Mouse (Mus musculus) macrophage (primary cell): ENCODE results near the gene Dnmbp. TPM values are rescaled to one million over a fixed set of nuclear protein-coding genes. Genes with fewer than 3 reads are reported as not detected.

Source experiments
- H3K27ac ChIP-seq: fragments of 350-480 bp; formaldehyde crosslinking; 2 replicates; pipeline ENCODE4 v1.9.0; 2021
- H3K36me3 ChIP-seq: fragments of 350-480 bp; formaldehyde crosslinking; 2 replicates; pipeline ENCODE4 v1.9.0; 2021; ENCODE audit errors: inconsistent target
- H3K4me3 ChIP-seq: fragments of 350-480 bp; formaldehyde crosslinking; 2 replicates; pipeline ENCODE4 v1.9.0; 2021; ENCODE audit errors: inconsistent target
- H3K79me2 ChIP-seq: fragments of 350-480 bp; formaldehyde crosslinking; 2 replicates; pipeline ENCODE4 v1.9.0; 2021; ENCODE audit errors: inconsistent target
- WGBS: methylation state at CpG from one replicate; pipeline ENCODE4 v1.1.7; 2026; ENCODE audit warnings: inconsistent platforms; ENCODE audit not compliant: missing documents; 5-methylcytosine and 5-hydroxymethylcytosine counted together
- polyA plus RNA-seq: library from polyadenylated mRNA; stranded (reverse); fragments of 250-400 nt; gene quantifications from 3 replicates; pipeline ENCODE4 v1.2.4, GENCODE M21; 2018; ENCODE audit warnings: inconsistent platforms

Dnmbp gene
- polyA plus RNA-seq, 1 experiment from 2014 or later, result 13.6 TPM

DNA sequence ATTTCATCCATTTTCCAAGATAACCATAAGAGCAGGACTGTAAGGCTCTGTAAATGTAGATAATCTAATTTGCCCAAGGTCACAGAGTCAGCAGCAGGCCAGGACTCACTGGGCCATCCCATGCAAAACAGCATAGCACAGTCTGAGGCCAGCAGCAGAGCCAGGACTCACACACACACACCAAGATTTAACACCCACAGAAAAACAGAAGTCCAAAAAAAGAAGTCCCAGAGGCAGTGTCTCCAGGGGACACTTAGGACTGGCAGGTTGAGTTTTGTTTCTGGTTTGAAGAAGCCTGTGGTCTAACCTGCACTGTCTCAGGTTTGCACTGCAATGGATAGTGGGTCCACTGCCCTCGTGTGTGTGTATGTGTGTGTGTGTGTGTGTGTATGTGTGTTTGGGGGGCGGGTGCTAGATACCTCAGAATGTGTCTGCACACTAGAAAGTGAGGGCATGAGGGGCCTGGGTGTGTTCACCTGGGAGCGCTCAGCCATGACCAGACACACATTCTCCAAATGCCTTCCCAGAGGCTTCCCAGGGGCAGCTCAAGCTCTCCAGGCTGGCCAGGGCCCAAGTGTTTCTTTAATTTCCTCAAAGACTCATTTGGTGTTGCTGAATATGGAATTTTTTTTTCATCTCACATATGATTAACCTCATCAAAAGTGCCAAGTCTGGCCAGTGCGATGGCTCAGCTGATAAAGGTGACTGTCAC lies 27.1 kb downstream of the Dnmbp start:
- H3K27ac ChIP-seq, result peak overlapping the region; percentile 4; the same call in 1 of the 2 replicates

GRCm38 (mm10) chr19:43906492-43906891 lies 33.5 kb downstream of the Dnmbp start:
- 96% methylated on average over 7 of the region's 7 CpGs for WGBS

More for the DNA sequence above, 27.1 kb downstream of the Dnmbp start:
- H3K4me3 ChIP-seq, result no peak overlapping the region
- H3K36me3 ChIP-seq, result peaks cover 35% of the 10 kb centered on the region
- 73% methylated on average over 4 of the region's 4 CpGs for WGBS
- peaks cover 7% of the 10 kb centered on the region; the same call in 1 of the 2 replicates for H3K79me2 ChIP-seq

GRCm38 (mm10) chr19:43905985-43906384 lies 34.0 kb downstream of the Dnmbp start:
- Histone ChIP-seq H3K4me3 (no peak overlapping the region), H3K27ac (no peak overlapping the region)

More at GRCm38 (mm10) chr19:43906492-43906891, 33.5 kb downstream of the Dnmbp start:
- Histone ChIP-seq H3K4me3 (no peak overlapping the region), H3K36me3 (peaks cover 46% of the 10 kb centered on the region), H3K27ac (no peak overlapping the region), H3K79me2 (no peaks in the 10 kb centered on the region)

GRCm38 (mm10) chr19:43905136-43905535 lies 34.9 kb downstream of the Dnmbp start:
- Histone ChIP-seq H3K4me3 (no peak overlapping the region), H3K36me3 (peaks cover 43% of the 10 kb centered on the region), H3K27ac (no peak overlapping the region), H3K79me2 (no peaks in the 10 kb centered on the region)
- WGBS, result 91% methylated on average over 8 of the region's 8 CpGs

More at GRCm38 (mm10) chr19:43905985-43906384, 34.0 kb downstream of the Dnmbp start:
- Histone ChIP-seq H3K79me2 (no peaks in the 10 kb centered on the region), H3K36me3 (peaks cover 46% of the 10 kb centered on the region)
- 65% methylated on average over 5 of the region's 5 CpGs for WGBS

GRCm38 (mm10) chr19:43904327-43904726 lies 35.7 kb downstream of the Dnmbp start:
- Histone ChIP-seq H3K36me3 (peaks cover 35% of the 10 kb centered on the region), H3K27ac (no peak overlapping the region), H3K4me3 (no peak overlapping the region), H3K79me2 (no peaks in the 10 kb centered on the region)
- 96% methylated on average over 11 of the region's 11 CpGs for WGBS

GRCm38 (mm10) chr19:43902887-43903286 lies 37.1 kb downstream of the Dnmbp start:
- Histone ChIP-seq H3K4me3 (no peak overlapping the region), H3K36me3 (peaks cover 26% of the 10 kb centered on the region), H3K79me2 (peaks cover 4% of the 10 kb centered on the region; the same call in 1 of the 2 replicates), H3K27ac (no peak overlapping the region)
- 98% methylated on average over 12 of the region's 12 CpGs for WGBS

- Histone ChIP-seq H3K4me3 (no peak overlapping the region), H3K36me3 (peaks cover 25% of the 10 kb centered on the region), H3K27ac (no peak overlapping the region), H3K79me2 (peaks cover 21% of the 10 kb centered on the region; the same call in 1 of the 2 replicates)
- 93% methylated on average over 9 of the region's 9 CpGs for WGBS
These were observed 39.3 kb downstream of the Dnmbp start for GRCm38 (mm10) chr19:43900690-43901089.

DNA sequence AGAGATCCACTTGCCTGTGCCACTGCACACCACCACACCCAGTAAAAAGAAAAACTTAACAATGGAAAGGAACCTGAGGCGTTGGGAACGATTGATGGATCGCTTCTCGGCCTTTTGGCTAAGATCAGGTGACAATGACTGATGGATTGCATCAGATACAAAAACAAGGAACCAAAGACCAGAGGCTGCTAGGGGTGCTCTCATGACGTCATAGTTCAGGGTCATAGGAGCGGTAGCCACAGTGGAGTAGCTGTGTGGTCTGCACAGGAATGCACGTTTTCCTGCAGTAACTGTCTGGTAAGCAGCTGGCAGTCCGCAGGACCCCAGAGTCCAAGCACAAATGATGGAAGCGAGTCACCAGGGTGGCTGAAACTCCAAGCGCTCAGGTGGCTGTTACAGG lies 41.4 kb downstream of the Dnmbp start:
- Histone ChIP-seq H3K27ac (peak overlapping the region; percentile 57), H3K36me3 (peaks cover 25% of the 10 kb centered on the region), H3K4me3 (no peak overlapping the region), H3K79me2 (peaks cover 21% of the 10 kb centered on the region; the same call in 1 of the 2 replicates)
- 48% methylated on average over 10 of the region's 10 CpGs for WGBS

- Histone ChIP-seq H3K4me3 (no peak overlapping the region), H3K79me2 (peaks cover 21% of the 10 kb centered on the region; the same call in 1 of the 2 replicates), H3K36me3 (peaks cover 10% of the 10 kb centered on the region; the same call in 1 of the 2 replicates), H3K27ac (peak overlapping the region; percentile 8; the same call in 1 of the 2 replicates)
- 90% methylated on average over 14 of the region's 14 CpGs for WGBS
These were observed 43.5 kb downstream of the Dnmbp start for GRCm38 (mm10) chr19:43896441-43896840.

DNA sequence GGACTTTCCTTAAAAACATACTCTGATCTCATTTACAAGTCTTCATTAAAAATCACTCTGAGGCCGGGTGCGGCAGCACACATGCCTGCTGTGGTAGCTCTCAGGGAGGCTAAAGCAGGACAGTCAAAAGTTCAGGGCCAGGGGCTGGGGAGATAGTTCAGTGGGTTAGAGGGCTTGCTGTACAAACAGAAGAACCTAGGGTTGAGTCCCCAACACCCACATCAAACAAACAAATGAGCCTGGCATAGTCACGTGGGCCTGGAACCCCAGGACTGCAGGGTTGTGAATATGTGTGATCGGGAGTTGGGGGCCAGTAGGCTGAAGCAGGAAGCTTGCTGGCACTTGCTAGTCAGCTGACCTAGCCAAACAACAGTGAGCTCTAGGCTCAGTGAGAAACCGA lies 44.0 kb downstream of the Dnmbp start:
- Histone ChIP-seq H3K79me2 (peaks cover 21% of the 10 kb centered on the region; the same call in 1 of the 2 replicates), H3K4me3 (no peak overlapping the region), H3K27ac (peak overlapping the region; percentile 8; the same call in 1 of the 2 replicates), H3K36me3 (peaks cover 5% of the 10 kb centered on the region; the same call in 1 of the 2 replicates)
- 96% methylated on average over 5 of the region's 5 CpGs for WGBS

GRCm38 (mm10) chr19:43894821-43895220 lies 45.2 kb downstream of the Dnmbp start:
- no peak overlapping the region for H3K27ac ChIP-seq
- H3K36me3 ChIP-seq, result no peaks in the 10 kb centered on the region; the same call in 1 of the 2 replicates
- WGBS, result 91% methylated on average over 9 of the region's 9 CpGs
- no peak overlapping the region for H3K4me3 ChIP-seq
- peaks cover 21% of the 10 kb centered on the region; the same call in 1 of the 2 replicates for H3K79me2 ChIP-seq

- no peaks in the 10 kb centered on the region for H3K36me3 ChIP-seq
- no peak overlapping the region for H3K4me3 ChIP-seq
- peaks cover 21% of the 10 kb centered on the region; the same call in 1 of the 2 replicates for H3K79me2 ChIP-seq
- no peak overlapping the region for H3K27ac ChIP-seq
- 94% methylated on average over 7 of the region's 7 CpGs for WGBS
These were observed 45.9 kb downstream of the Dnmbp start for GRCm38 (mm10) chr19:43894070-43894469.

GRCm38 (mm10) chr19:43890487-43890886 lies 49.5 kb downstream of the Dnmbp start:
- Histone ChIP-seq H3K79me2 (no peaks in the 10 kb centered on the region), H3K4me3 (no peak overlapping the region), H3K36me3 (no peaks in the 10 kb centered on the region), H3K27ac (no peak overlapping the region)
- 88% methylated on average over 5 of the region's 5 CpGs for WGBS

GRCm38 (mm10) chr19:43887725-43888124 lies 52.3 kb downstream of the Dnmbp start:
- H3K4me3 ChIP-seq, result no peak overlapping the region
- WGBS, result 96% methylated on average over 2 of the region's 2 CpGs
- H3K27ac ChIP-seq, result no peak overlapping the region
- H3K79me2 ChIP-seq, result no peaks in the 10 kb centered on the region; the same call in 1 of the 2 replicates
- H3K36me3 ChIP-seq, result no peaks in the 10 kb centered on the region

DNA sequence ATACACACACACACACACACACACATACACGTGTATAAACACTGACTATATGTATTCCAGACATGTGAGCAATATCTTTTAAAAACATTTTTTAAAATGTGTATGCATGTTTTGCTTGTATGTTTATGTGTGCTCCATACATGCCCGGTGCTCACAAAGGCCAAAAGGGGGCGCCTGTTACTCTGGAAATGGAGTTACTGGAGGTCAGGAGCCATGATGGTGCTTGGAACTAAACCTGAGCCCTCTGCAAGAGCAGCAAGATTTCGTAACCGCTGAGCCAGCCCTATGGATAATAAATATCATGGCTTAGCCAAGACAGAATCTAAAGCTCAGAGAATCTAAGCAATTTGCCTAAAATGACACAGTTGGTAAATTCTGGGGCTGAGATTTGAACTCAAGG lies 52.7 kb downstream of the Dnmbp start:
- H3K79me2 ChIP-seq, result no peaks in the 10 kb centered on the region; the same call in 1 of the 2 replicates
- no peaks in the 10 kb centered on the region for H3K36me3 ChIP-seq
- 89% methylated on average over 5 of the region's 5 CpGs for WGBS
- H3K27ac ChIP-seq, result no peak overlapping the region
- H3K4me3 ChIP-seq, result no peak overlapping the region
